Mouse (Mus musculus) limb, embryonic 15.5 days (tissue): ENCODE measurements around the gene Ccser1. TPM values are rescaled to one million over a fixed set of nuclear protein-coding genes. Genes with fewer than 3 reads are reported as not detected.

Source experiments
- ATAC-seq: fragments of 200-750 bp; cut with Nextera tagmentation; 2 replicates; pipeline ENCODE4 v1.8.0; 2017; ENCODE audit warnings: low read depth, moderate TSS enrichment; ENCODE audit not compliant: insufficient number of reproducible peaks, low FRiP score, low TSS enrichment
- H3K27ac ChIP-seq: fragments of 300-500 bp; sonication (generic); 2 replicates; pipeline ENCODE4 v1.5.1; 2015; ENCODE audit warnings: moderate library complexity, mild to moderate bottlenecking, inconsistent platforms
- H3K27me3 ChIP-seq: fragments of 300-500 bp; sonication (generic); 2 replicates; pipeline ENCODE4 v1.6.1; 2015; ENCODE audit warnings: inconsistent platforms
- H3K36me3 ChIP-seq: fragments of 300-500 bp; sonication (generic); 2 replicates; pipeline ENCODE4 v1.6.1; 2015; ENCODE audit warnings: inconsistent platforms
- H3K4me1 ChIP-seq: fragments of 300-500 bp; sonication (generic); 2 replicates; pipeline ENCODE4 v1.6.1; 2015; ENCODE audit warnings: inconsistent platforms
- H3K4me2 ChIP-seq: fragments of 300-500 bp; sonication (generic); 2 replicates; pipeline ENCODE4 v1.6.1; 2015; ENCODE audit warnings: mild to moderate bottlenecking, inconsistent platforms
- H3K4me3 ChIP-seq: fragments of 300-500 bp; sonication (generic); 2 replicates; pipeline ENCODE4 v1.5.1; 2015; ENCODE audit warnings: mild to moderate bottlenecking, inconsistent platforms
- H3K9ac ChIP-seq: fragments of 300-500 bp; sonication (generic); 2 replicates; pipeline ENCODE4 v1.6.1; 2015; ENCODE audit warnings: inconsistent platforms
- H3K9me3 ChIP-seq: fragments of 300-500 bp; sonication (generic); 2 replicates; pipeline ENCODE4 v1.6.1; 2016; ENCODE audit warnings: inconsistent platforms
- WGBS: fragments of 180-500 bp; shearing (Covaris S2); methylation state at CpG from one replicate; pipeline ENCODE4 v1.1.7; 2015; 5-methylcytosine and 5-hydroxymethylcytosine counted together
- polyA plus RNA-seq: library from polyadenylated mRNA; unstranded; fragments of >200 nt; fragmentation: Nextera tagmentation; extraction: Ambion mirVana; gene quantifications from 2 replicates; pipeline ENCODE4 v1.2.1, GENCODE M21; 2015

The Ccser1 gene
- polyA plus RNA-seq, 1 experiment from 2014 or later, result 8.7 TPM

DNA sequence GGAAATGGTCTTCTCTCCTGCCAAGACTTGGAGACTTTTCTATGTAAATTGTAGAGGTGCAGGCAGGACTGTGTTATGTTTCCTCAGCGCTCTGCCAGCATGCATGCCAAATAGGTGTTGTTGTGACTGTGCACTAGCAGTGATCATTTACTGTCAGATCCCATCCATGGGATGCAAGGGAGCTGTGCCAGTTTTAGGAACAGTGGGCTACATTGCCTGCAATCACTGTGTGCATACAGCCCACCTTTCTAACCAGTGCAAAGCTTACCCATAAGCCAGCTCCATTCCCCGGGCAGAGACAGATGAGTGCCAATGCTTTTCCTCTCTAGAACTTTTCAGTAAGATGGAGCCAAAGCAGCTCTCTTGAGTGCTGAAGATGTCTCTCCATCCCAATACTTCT lies 606.6 kb downstream of the Ccser1 start:
- Histone ChIP-seq H3K4me2 (no peak overlapping the region), H3K27ac (no peak overlapping the region), H3K36me3 (no peaks in the 10 kb centered on the region), H3K4me3 (no peak overlapping the region), H3K4me1 (no peaks in the 10 kb centered on the region), H3K9ac (no peak overlapping the region), H3K9me3 (no peaks in the 10 kb centered on the region), H3K27me3 (no peaks in the 10 kb centered on the region)
- WGBS, result 85% methylated on average over 2 of the region's 2 CpGs
- ATAC-seq, result no peak

DNA sequence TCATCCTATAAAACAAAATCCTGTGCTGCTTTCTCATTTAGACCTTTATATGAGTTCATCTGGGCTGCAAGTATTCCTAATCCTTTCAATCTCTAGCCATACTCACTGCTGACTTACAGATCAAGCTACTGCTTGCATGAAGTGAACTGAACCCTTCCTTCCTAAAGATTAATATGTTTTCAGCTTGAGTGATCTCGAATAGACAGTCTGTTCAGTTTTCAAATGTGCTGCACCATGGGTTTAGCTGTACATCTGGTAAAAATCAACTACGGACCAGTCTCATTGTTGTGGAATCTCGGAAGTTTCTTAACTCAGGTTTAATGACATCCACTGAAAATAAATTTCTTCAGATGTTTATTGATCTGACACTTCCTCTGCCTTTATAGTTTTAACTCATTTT lies 620.8 kb downstream of the Ccser1 start:
- Histone ChIP-seq H3K9me3 (no peaks in the 10 kb centered on the region), H3K27ac (no peak overlapping the region), H3K9ac (no peak overlapping the region), H3K4me3 (no peak overlapping the region), H3K36me3 (no peaks in the 10 kb centered on the region), H3K27me3 (no peaks in the 10 kb centered on the region), H3K4me1 (no peaks in the 10 kb centered on the region), H3K4me2 (no peak overlapping the region)
- WGBS, result 23% methylated on average over 3 of the region's 3 CpGs
- ATAC-seq, result no peak

DNA sequence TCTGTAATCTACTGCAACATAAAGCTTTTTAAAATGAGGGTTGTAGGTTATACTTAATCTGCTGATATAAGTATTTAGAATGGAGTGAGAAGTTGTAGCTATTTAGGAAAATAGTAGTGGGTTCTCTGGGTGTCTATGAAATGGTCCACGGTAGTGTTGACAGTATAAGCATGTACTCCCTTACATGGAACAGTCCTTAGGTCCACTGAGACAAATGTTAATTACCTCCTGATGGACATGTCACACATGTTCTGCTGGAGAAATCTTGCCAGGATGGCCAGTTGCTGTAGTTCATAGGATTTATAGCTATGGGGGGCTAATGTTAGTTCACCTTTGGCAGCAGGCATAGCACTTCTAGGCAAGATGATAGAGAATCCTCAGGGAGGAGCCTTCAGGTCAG lies 625.4 kb downstream of the Ccser1 start:
- WGBS, result 76% methylated on average over 1 of the region's 1 CpGs

DNA sequence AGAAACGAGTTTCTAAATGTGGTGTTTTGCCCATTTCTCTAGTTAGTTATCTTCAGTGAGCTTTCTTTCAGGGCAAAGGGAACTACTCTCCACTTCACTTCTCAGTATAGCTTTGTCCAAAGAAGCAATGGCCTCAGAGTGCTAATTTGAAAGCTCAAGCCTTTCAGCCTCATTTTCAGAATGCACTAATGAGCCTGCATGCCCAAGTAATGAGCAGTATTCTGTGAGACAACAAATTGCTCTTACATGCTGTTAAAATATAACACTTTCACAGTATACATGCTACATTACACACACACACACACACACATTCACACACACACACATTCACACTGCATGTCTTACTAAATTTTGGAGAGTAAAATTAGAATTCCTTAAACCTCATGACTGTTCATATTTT lies 637.6 kb downstream of the Ccser1 start:
- no peaks in the 10 kb centered on the region for H3K9me3 ChIP-seq
- H3K4me2 ChIP-seq, result no peak overlapping the region
- H3K9ac ChIP-seq, result no peak overlapping the region
- no peak for ATAC-seq
- H3K36me3 ChIP-seq, result no peaks in the 10 kb centered on the region
- H3K4me1 ChIP-seq, result no peaks in the 10 kb centered on the region
- no peak overlapping the region for H3K4me3 ChIP-seq
- no peak overlapping the region for H3K27ac ChIP-seq
- no peaks in the 10 kb centered on the region for H3K27me3 ChIP-seq
- WGBS, result 68% methylated on average over 1 of the region's 1 CpGs

More for the DNA sequence above, 625.4 kb downstream of the Ccser1 start:
- Histone ChIP-seq H3K4me2 (no peak overlapping the region), H3K4me1 (no peaks in the 10 kb centered on the region), H3K36me3 (no peaks in the 10 kb centered on the region), H3K9ac (no peak overlapping the region), H3K9me3 (no peaks in the 10 kb centered on the region), H3K4me3 (no peak overlapping the region), H3K27ac (no peak overlapping the region), H3K27me3 (no peaks in the 10 kb centered on the region)
- ATAC-seq, result no peak

DNA sequence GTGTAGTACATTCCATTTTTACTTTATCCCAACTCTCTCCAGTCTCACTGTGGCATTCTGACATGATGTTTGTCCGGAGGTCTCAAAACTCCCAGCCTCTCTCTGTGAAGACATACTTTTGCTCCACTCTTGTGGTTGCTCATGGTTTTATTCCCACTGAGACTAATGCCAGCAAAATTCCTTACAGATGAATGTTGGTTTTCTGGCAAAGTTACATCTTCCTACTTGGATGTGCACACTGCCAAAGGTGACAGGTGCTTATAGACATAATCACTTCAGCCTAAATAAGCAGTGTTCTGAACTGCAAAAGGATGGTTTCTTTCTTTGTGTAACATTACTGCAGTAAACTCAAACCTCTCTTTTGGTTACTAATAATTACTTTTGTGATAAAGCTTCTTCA lies 696.2 kb downstream of the Ccser1 start:
- Histone ChIP-seq H3K4me3 (no peak overlapping the region), H3K4me1 (no peaks in the 10 kb centered on the region), H3K27ac (no peak overlapping the region), H3K9ac (no peak overlapping the region), H3K36me3 (no peaks in the 10 kb centered on the region), H3K4me2 (no peak overlapping the region), H3K27me3 (no peaks in the 10 kb centered on the region), H3K9me3 (no peaks in the 10 kb centered on the region)
- 84% methylated on average over 1 of the region's 1 CpGs for WGBS
- ATAC-seq, result no peak

DNA sequence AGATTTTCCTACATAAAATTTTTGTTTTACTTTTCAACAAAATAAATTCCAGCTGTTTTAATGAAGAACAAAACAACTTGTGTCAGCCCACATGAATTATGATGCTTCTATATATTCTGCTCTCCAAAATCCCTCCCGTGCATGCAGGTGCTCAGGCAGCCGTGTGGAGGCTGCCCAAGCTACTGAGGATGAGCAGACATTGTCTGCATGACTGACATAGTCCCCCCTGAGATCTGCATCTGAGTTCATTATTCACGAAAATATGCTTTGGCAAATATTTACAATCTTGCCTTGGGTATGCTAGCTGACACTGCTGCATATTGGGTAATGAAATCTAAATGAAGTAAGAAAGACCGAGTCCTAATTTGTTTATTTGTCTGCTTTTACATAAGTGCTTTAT lies 718.1 kb downstream of the Ccser1 start:
- Histone ChIP-seq H3K36me3 (no peaks in the 10 kb centered on the region), H3K27me3 (no peaks in the 10 kb centered on the region), H3K9me3 (no peaks in the 10 kb centered on the region), H3K27ac (no peak overlapping the region), H3K4me2 (no peak overlapping the region), H3K9ac (no peak overlapping the region), H3K4me1 (no peaks in the 10 kb centered on the region), H3K4me3 (no peak overlapping the region)
- no peak for ATAC-seq
- WGBS, result 65% methylated on average over 4 of the region's 4 CpGs

DNA sequence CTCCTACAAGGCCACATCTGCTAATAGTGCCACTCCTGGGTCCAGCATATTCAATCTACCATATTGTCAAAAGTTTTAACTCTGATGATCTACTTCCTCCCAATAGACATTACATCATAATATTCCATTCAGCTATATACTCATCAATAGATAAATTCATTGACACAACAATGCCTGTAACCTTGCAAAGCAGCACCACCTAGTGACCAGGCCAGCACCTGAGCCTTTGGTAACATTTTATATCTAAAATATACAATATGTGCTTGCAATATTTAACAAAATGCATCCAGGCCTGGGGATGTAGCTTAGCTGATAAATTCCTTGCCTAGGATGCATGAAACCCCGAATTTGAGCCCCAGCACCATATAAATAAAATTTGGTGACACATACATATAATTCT lies 722.6 kb downstream of the Ccser1 start:
- no peak overlapping the region for H3K9ac ChIP-seq
- H3K4me3 ChIP-seq, result no peak overlapping the region
- no peak overlapping the region for H3K4me2 ChIP-seq
- H3K36me3 ChIP-seq, result no peaks in the 10 kb centered on the region
- no peak for ATAC-seq
- H3K4me1 ChIP-seq, result no peaks in the 10 kb centered on the region
- 14% methylated on average over 1 of the region's 1 CpGs for WGBS
- H3K9me3 ChIP-seq, result no peaks in the 10 kb centered on the region
- H3K27ac ChIP-seq, result no peak overlapping the region
- H3K27me3 ChIP-seq, result no peaks in the 10 kb centered on the region

DNA sequence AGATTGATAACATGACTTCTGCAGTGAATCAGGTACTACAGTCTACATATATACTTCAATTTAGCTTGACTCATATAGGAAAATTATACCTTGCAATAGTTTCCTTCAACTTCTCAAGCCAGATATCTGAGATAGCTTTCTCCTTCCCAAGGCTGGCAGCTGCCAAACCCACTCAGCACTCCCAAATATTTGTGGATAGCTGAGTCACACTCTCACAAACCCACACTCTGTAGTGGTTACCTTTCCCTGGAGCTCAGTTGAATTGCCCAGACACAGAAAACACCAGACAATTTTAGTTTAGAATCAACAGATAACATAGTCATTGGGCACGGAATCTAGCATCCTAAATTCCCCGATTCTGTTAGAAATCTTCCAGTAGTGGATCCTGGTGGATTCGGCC lies 732.8 kb downstream of the Ccser1 start:
- no peak overlapping the region for H3K9ac ChIP-seq
- ATAC-seq, result no peak
- H3K9me3 ChIP-seq, result no peaks in the 10 kb centered on the region
- no peak overlapping the region for H3K4me2 ChIP-seq
- H3K36me3 ChIP-seq, result no peaks in the 10 kb centered on the region
- no peaks in the 10 kb centered on the region for H3K27me3 ChIP-seq
- H3K27ac ChIP-seq, result no peak overlapping the region
- H3K4me1 ChIP-seq, result no peaks in the 10 kb centered on the region
- 83% methylated on average over 3 of the region's 3 CpGs for WGBS
- H3K4me3 ChIP-seq, result no peak overlapping the region

DNA sequence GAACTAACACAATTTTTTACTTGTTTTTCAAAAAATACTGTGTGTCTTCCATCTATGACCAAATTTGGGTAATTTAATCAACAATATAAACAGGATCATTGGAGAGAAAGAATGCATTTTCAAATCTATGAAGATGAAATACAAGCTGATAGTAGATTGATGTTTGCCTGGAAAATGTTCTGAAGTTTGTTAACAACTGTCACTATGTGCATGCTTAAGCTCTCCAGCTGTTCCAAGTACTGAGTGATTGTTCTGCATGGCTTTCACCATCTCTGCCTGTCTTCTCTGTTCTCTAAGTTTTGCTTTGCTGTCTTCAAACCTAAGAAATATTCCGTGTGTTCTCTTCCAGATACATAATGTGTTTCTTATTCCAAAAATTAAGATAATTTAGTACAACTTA lies 751.5 kb downstream of the Ccser1 start:
- no peaks in the 10 kb centered on the region for H3K4me1 ChIP-seq
- H3K4me2 ChIP-seq, result no peak overlapping the region
- no peaks in the 10 kb centered on the region for H3K27me3 ChIP-seq
- no peak overlapping the region for H3K4me3 ChIP-seq
- H3K9me3 ChIP-seq, result no peaks in the 10 kb centered on the region
- H3K9ac ChIP-seq, result no peak overlapping the region
- H3K36me3 ChIP-seq, result no peaks in the 10 kb centered on the region
- ATAC-seq, result no peak
- no peak overlapping the region for H3K27ac ChIP-seq
- WGBS, result 78% methylated on average over 1 of the region's 1 CpGs

DNA sequence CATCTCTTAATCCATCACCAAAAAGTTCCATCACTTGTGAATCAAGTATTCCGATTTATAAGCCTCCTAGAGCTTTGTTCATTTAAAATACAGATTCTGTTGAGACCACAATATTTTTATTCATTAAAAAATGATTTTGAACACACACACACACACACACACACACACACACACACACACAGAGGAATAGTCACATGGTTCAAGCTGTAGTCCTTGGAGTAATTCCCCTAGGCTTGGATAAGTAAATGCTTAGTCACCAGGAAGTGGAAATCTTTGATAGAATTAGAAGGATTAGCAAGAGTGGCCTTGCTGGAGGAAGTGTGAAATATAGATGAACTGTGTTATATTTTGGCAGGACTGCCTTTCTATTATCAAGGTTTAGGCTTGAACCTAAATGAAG lies 756.5 kb downstream of the Ccser1 start:
- WGBS, result 81% methylated on average over 1 of the region's 1 CpGs

DNA sequence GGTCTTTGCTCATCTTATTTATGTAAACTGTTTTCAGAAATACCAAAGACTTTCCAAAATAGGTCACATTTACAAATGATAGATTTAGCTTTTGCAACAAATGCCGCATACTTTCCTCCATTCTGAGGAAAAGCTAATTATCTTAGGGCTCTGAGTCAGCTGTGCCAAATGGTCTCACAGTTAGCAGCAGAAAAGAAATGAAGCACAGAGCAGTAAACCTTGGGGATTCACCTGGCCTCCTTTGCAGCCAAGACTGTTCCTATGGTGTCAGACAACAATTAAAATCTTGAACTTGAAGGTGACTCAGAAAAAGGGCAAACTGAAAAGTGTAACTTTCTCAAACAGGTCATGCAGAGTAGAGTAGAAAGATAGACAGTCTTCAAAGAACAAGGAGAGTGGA lies 759.1 kb downstream of the Ccser1 start:
- Histone ChIP-seq H3K36me3 (no peaks in the 10 kb centered on the region), H3K27me3 (no peaks in the 10 kb centered on the region), H3K9me3 (no peaks in the 10 kb centered on the region), H3K4me1 (no peaks in the 10 kb centered on the region), H3K4me2 (no peak overlapping the region), H3K9ac (no peak overlapping the region), H3K27ac (no peak overlapping the region), H3K4me3 (no peak overlapping the region)
- no peak for ATAC-seq
- WGBS, result 83% methylated on average over 1 of the region's 1 CpGs

More for the DNA sequence above, 756.5 kb downstream of the Ccser1 start:
- Histone ChIP-seq H3K4me3 (no peak overlapping the region), H3K9ac (no peak overlapping the region), H3K27me3 (no peaks in the 10 kb centered on the region), H3K4me2 (no peak overlapping the region), H3K36me3 (no peaks in the 10 kb centered on the region), H3K9me3 (no peaks in the 10 kb centered on the region), H3K4me1 (no peaks in the 10 kb centered on the region), H3K27ac (no peak overlapping the region)
- ATAC-seq, result no peak

DNA sequence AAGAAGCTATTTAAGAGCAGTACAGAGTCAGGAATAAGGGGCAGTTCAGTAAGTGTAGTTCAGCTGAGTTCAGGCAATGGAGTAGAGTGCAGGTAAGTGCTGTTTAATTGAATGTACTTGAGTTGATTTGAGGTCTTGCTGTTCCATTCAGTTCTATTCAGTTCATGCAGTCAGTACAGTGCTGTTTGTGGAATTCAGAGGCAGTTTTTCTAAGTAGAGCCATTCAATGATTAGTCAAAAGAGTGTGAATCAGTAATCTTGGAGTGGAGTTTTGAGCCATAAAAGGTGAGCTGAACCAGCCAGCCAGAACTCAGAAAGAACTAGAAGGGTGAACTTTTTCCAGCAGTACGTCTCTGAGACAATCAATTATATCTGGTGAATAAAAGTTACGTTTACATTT lies 773.6 kb downstream of the Ccser1 start:
- no peak overlapping the region for H3K9ac ChIP-seq
- no peak for ATAC-seq

DNA sequence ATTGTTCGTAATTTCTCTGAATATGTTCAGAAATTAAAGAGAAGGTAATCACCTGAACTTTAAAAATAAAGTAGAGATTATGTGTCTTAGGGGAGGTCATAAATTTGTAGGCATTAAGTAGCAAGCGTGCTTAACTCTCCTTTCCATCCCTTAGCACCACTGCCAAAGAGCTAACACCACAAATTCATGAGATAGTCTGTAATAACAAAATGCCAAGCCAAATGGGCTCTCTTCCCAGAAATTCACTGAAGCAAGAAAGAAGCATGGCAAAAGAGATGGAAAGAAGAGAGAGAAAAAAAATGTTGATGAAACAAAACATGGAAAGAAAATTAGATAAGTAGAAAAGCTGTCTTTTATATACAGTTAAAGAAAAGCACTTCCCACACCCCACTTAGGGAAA lies 796.8 kb downstream of the Ccser1 start:
- ATAC-seq, result no peak
- H3K4me2 ChIP-seq, result no peak overlapping the region
- H3K27ac ChIP-seq, result no peak overlapping the region
- H3K9me3 ChIP-seq, result no peaks in the 10 kb centered on the region
- 44% methylated on average over 2 of the region's 2 CpGs for WGBS
- H3K36me3 ChIP-seq, result no peaks in the 10 kb centered on the region
- no peaks in the 10 kb centered on the region for H3K4me1 ChIP-seq
- no peak overlapping the region for H3K4me3 ChIP-seq
- no peaks in the 10 kb centered on the region for H3K27me3 ChIP-seq
- H3K9ac ChIP-seq, result no peak overlapping the region

More for the DNA sequence above, 773.6 kb downstream of the Ccser1 start:
- Histone ChIP-seq H3K36me3 (no peaks in the 10 kb centered on the region), H3K27me3 (no peaks in the 10 kb centered on the region), H3K9me3 (no peaks in the 10 kb centered on the region), H3K4me3 (no peak overlapping the region), H3K4me2 (no peak overlapping the region), H3K4me1 (no peaks in the 10 kb centered on the region), H3K27ac (no peak overlapping the region)
- WGBS, result 83% methylated on average over 2 of the region's 2 CpGs
